Mouse (Mus musculus): ENCODE data around the gene Arhgap19. TPM values are rescaled to one million over a fixed set of nuclear protein-coding genes. Genes with fewer than 3 reads are reported as not detected.

The Arhgap19 gene
- polyA plus RNA-seq, 1 experiment: 80.1 TPM

GRCm38 (mm10) chr19:41792934-41793486, 8.8 kb downstream of the Arhgap19 start:
- Histone ChIP-seq H3K4me3 (ENCODE audit: low read depth, low read length) (no peak overlapping the region), H3K27me3 (ENCODE audit: control insufficient read depth, insufficient read depth, low read length, poor library complexity, severe bottlenecking) (no peaks in the 10 kb centered on the region), H3K4me1 (ENCODE audit: control insufficient read depth, insufficient read depth, low read length) (no peaks in the 10 kb centered on the region), H3K9ac (ENCODE audit: low read depth, poor library complexity, severe bottlenecking) (no peak overlapping the region), H3K9me3 (replicated peaks; ENCODE audit: control insufficient read depth, insufficient read depth, low read length, poor library complexity, severe bottlenecking) (no peaks in the 10 kb centered on the region), H3K36me3 (ENCODE audit: control insufficient read depth, insufficient read depth, low read length, poor library complexity, severe bottlenecking) (peaks cover 9% of the 10 kb centered on the region), H3K27ac (ENCODE audit: insufficient read depth, low read length) (no peak overlapping the region)
- no peak for TF ChIP-seq POLR2A (IDR thresholded peaks at IDR 0.05; ENCODE audit: insufficient read depth, low read length)
- TF ChIP-seq CTCF (IDR thresholded peaks at IDR 0.05; ENCODE audit: low read depth, low read length): no peak
- no peak for TF ChIP-seq EP300 (IDR thresholded peaks at IDR 0.05; ENCODE audit: insufficient read depth, low read depth, low read length)

- Histone ChIP-seq H3K9ac (ENCODE audit: low read depth, poor library complexity, severe bottlenecking) (no peak overlapping the region), H3K4me3 (ENCODE audit: low read depth, low read length) (no peak overlapping the region), H3K27me3 (ENCODE audit: control insufficient read depth, insufficient read depth, low read length, poor library complexity, severe bottlenecking) (no peaks in the 10 kb centered on the region), H3K27ac (ENCODE audit: insufficient read depth, low read length) (no peak overlapping the region), H3K4me1 (ENCODE audit: control insufficient read depth, insufficient read depth, low read length) (no peaks in the 10 kb centered on the region), H3K36me3 (ENCODE audit: control insufficient read depth, insufficient read depth, low read length, poor library complexity, severe bottlenecking) (peaks cover 16% of the 10 kb centered on the region), H3K9me3 (replicated peaks; ENCODE audit: control insufficient read depth, insufficient read depth, low read length, poor library complexity, severe bottlenecking) (no peaks in the 10 kb centered on the region)
- TF ChIP-seq POLR2A (IDR thresholded peaks at IDR 0.05; ENCODE audit: insufficient read depth, low read length) (no peak), EP300 (IDR thresholded peaks at IDR 0.05; ENCODE audit: insufficient read depth, low read depth, low read length) (no peak), CTCF (IDR thresholded peaks at IDR 0.05; ENCODE audit: low read depth, low read length) (peak; percentile 55)
Observed at GRCm38 (mm10) chr19:41791384-41791783, 10.5 kb downstream of the Arhgap19 start.

DNA sequence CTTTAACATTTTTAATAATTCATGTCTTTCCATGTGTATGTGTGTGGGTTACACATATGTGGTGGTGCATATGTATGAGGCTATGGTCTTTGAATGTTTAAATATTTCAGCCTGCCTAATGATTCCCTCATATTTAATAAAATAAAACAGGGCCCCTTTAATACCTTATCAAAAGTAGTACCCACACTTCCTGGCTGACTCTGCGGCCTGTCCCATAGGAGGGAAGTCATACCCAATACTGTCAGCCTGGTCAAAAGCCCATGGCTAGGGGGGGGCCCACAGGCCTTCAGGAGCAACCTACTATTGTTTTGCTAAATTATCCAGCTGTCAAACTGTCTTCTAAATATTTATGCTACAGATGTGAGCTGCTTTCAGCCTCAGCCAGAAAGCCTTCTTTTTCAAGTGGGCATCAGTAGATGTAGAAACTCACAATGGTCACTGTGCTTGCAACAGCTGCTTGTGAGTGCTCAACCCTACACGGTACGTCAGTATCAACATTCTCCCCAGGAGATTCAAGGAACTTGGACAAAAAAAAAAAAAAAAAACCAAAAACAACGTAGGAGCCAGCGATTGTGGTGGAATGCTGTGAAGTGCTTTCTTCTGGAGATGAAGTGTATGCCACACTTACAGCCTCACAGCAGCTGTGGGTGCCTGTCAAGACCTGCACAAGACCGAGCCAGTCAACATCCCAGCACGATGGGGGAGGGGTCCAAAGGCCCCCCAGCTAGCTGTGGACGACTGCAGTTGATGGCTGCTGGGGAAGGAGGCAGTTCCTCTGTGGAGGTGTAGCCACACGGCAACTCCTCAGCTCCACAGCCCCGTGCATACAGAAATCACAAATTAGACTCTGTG, 12.5 kb downstream of the Arhgap19 start:
- no peak for TF ChIP-seq POLR2A (IDR thresholded peaks at IDR 0.05; ENCODE audit: insufficient read depth, low read length)
- TF ChIP-seq CTCF (IDR thresholded peaks at IDR 0.05; ENCODE audit: low read depth, low read length): no peak
- no peak for TF ChIP-seq EP300 (IDR thresholded peaks at IDR 0.05; ENCODE audit: insufficient read depth, low read depth, low read length)
- H3K27ac ChIP-seq (ENCODE audit: insufficient read depth, low read length): no peak overlapping the region
- peaks cover 29% of the 10 kb centered on the region for H3K36me3 ChIP-seq (ENCODE audit: control insufficient read depth, insufficient read depth, low read length, poor library complexity, severe bottlenecking)

DNA sequence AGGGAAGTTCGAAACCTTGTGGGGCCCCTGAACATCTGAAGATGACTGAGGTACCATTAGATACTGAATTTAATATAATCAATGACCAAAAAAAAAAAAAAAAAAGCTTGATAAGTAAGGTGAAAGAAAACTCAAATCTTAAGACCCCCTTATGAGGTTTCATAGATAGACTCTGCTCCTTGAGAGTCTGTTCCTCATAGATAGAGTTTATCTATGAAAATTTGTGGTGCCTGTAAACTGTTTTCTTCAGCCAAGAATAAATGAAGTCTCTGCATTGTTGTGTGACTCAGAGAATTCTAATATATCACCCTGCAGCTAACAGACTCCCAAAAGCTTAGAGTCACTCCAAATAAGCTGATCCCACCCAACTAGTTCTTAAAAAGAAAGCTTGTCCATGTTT, 15.0 kb downstream of the Arhgap19 start:
- Histone ChIP-seq H3K9me3 (replicated peaks; ENCODE audit: control insufficient read depth, insufficient read depth, low read length, poor library complexity, severe bottlenecking) (no peaks in the 10 kb centered on the region), H3K36me3 (ENCODE audit: control insufficient read depth, insufficient read depth, low read length, poor library complexity, severe bottlenecking) (peaks cover 47% of the 10 kb centered on the region), H3K4me1 (ENCODE audit: control insufficient read depth, insufficient read depth, low read length) (no peaks in the 10 kb centered on the region), H3K9ac (ENCODE audit: low read depth, poor library complexity, severe bottlenecking) (no peak overlapping the region), H3K27me3 (ENCODE audit: control insufficient read depth, insufficient read depth, low read length, poor library complexity, severe bottlenecking) (no peaks in the 10 kb centered on the region), H3K4me3 (ENCODE audit: low read depth, low read length) (no peak overlapping the region), H3K27ac (ENCODE audit: insufficient read depth, low read length) (no peak overlapping the region)
- no peak for TF ChIP-seq CTCF (IDR thresholded peaks at IDR 0.05; ENCODE audit: low read depth, low read length)
- no peak for TF ChIP-seq POLR2A (IDR thresholded peaks at IDR 0.05; ENCODE audit: insufficient read depth, low read length)
- no peak for TF ChIP-seq EP300 (IDR thresholded peaks at IDR 0.05; ENCODE audit: insufficient read depth, low read depth, low read length)

More for the DNA sequence above, 12.5 kb downstream of the Arhgap19 start:
- no peaks in the 10 kb centered on the region for H3K9me3 ChIP-seq (replicated peaks; ENCODE audit: control insufficient read depth, insufficient read depth, low read length, poor library complexity, severe bottlenecking)
- no peaks in the 10 kb centered on the region for H3K27me3 ChIP-seq (ENCODE audit: control insufficient read depth, insufficient read depth, low read length, poor library complexity, severe bottlenecking)
- no peaks in the 10 kb centered on the region for H3K4me1 ChIP-seq (ENCODE audit: control insufficient read depth, insufficient read depth, low read length)
- no peak overlapping the region for H3K9ac ChIP-seq (ENCODE audit: low read depth, poor library complexity, severe bottlenecking)
- no peak overlapping the region for H3K4me3 ChIP-seq (ENCODE audit: low read depth, low read length)

DNA sequence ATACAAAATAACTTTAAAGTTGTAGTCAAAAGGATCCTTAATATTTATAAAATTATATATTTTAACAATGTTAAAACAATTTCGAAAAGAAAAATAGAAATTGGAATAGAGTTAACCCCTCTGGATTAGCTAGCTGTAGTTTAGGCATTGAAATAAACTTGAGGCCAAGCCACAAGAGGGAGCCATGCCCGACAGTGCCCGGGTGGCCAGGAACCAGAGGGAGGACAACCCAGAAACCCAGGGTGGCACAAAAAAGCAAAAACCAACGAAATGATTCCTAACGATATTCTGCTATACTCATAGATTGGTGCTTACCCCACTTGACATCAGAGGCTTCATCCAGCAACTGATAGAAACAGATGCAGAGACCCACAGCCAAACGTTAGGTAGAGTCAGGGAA, 24.3 kb downstream of the Arhgap19 start:
- Histone ChIP-seq H3K9ac (ENCODE audit: low read depth, poor library complexity, severe bottlenecking) (no peak overlapping the region), H3K27me3 (ENCODE audit: control insufficient read depth, insufficient read depth, low read length, poor library complexity, severe bottlenecking) (no peaks in the 10 kb centered on the region), H3K4me1 (ENCODE audit: control insufficient read depth, insufficient read depth, low read length) (no peaks in the 10 kb centered on the region), H3K27ac (ENCODE audit: insufficient read depth, low read length) (no peak overlapping the region), H3K9me3 (replicated peaks; ENCODE audit: control insufficient read depth, insufficient read depth, low read length, poor library complexity, severe bottlenecking) (no peaks in the 10 kb centered on the region), H3K36me3 (ENCODE audit: control insufficient read depth, insufficient read depth, low read length, poor library complexity, severe bottlenecking) (peaks cover 66% of the 10 kb centered on the region), H3K4me3 (ENCODE audit: low read depth, low read length) (no peak overlapping the region)
- no peak for TF ChIP-seq POLR2A (IDR thresholded peaks at IDR 0.05; ENCODE audit: insufficient read depth, low read length)
- no peak for TF ChIP-seq EP300 (IDR thresholded peaks at IDR 0.05; ENCODE audit: insufficient read depth, low read depth, low read length)
- TF ChIP-seq CTCF (IDR thresholded peaks at IDR 0.05; ENCODE audit: low read depth, low read length): no peak

DNA sequence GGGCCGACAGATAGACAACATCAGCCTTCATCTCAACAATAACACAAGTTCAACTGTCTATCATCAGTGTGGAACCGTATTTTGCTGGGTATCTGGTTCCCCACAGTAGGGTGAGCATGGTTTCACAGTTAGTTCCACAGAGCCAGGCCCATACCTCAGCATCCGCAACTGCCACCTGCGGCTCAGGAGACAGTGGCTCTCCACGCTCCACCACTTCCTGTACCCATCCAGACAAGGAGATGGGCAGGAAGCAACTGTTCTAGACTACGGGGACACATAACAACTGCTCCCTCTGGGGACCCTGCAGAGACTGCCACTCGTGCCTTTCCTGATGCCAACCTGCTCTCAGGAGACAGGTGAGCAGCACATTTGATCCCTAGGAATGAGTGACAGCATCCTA, 33.1 kb downstream of the Arhgap19 start:
- TF ChIP-seq EP300 (IDR thresholded peaks at IDR 0.05; ENCODE audit: insufficient read depth, low read depth, low read length): no peak
- TF ChIP-seq POLR2A (IDR thresholded peaks at IDR 0.05; ENCODE audit: insufficient read depth, low read length): no peak
- TF ChIP-seq CTCF (IDR thresholded peaks at IDR 0.05; ENCODE audit: low read depth, low read length): no peak
- Histone ChIP-seq H3K9me3 (replicated peaks; ENCODE audit: control insufficient read depth, insufficient read depth, low read length, poor library complexity, severe bottlenecking) (no peaks in the 10 kb centered on the region), H3K27ac (ENCODE audit: insufficient read depth, low read length) (no peak overlapping the region), H3K4me1 (ENCODE audit: control insufficient read depth, insufficient read depth, low read length) (peaks cover 4% of the 10 kb centered on the region), H3K4me3 (ENCODE audit: low read depth, low read length) (no peak overlapping the region), H3K36me3 (ENCODE audit: control insufficient read depth, insufficient read depth, low read length, poor library complexity, severe bottlenecking) (peaks cover 29% of the 10 kb centered on the region), H3K9ac (ENCODE audit: low read depth, poor library complexity, severe bottlenecking) (no peak overlapping the region), H3K27me3 (ENCODE audit: control insufficient read depth, insufficient read depth, low read length, poor library complexity, severe bottlenecking) (no peaks in the 10 kb centered on the region)
